Mouse (Mus musculus) CH12.LX (cell line): ENCODE measurements at regions not wholly inside any gene's neighbourhood (a gene's known extent, or its start where the extent isn't known, plus 50 kb on each side); places are given as distances from the start of the nearest gene placed in this dataset.

ENCODE experiments used
- DNase-seq: peaks from one replicate; pipeline ENCODE4 v3.0.0-alpha.2; 2013; ENCODE audit errors: extremely low read depth
- H3K27ac ChIP-seq: 2 replicates; pipeline ENCODE4 v1.5.1; 2012; ENCODE audit warnings: low read depth, mild to moderate bottlenecking, control low read depth, moderate library complexity; ENCODE audit not compliant: insufficient read depth
- H3K27me3 ChIP-seq: replicated peaks from 2 replicates; pipeline ENCODE3; 2012; ENCODE audit warnings: inconsistent platforms
- H3K36me3 ChIP-seq, 2 experiments: replicated peaks in 1 of 2; 2 replicates each; pipeline versions ENCODE3 to v1.6.1; 2012; ENCODE audit warnings: inconsistent platforms in 1 of 2, low read length in 1 of 2, mild to moderate bottlenecking in 1 of 2, mixed read lengths in 1 of 2, moderate library complexity in 1 of 2; ENCODE audit not compliant: control insufficient read depth in 1 of 2, insufficient read depth in 1 of 2
- H3K4me1 ChIP-seq, 2 experiments: 2 replicates each; pipeline ENCODE4 v1.6.1; 2012; ENCODE audit warnings: inconsistent platforms in 1 of 2, moderate library complexity in 1 of 2; ENCODE audit not compliant: insufficient read depth in 2 of 2, control insufficient read depth in 1 of 2
- H3K4me2 ChIP-seq: 2 replicates; pipeline ENCODE4 v1.6.1; 2012; ENCODE audit warnings: low read depth, mild to moderate bottlenecking, control low read depth; ENCODE audit not compliant: poor library complexity, insufficient read depth, severe bottlenecking
- H3K4me3 ChIP-seq, 3 experiments: fragments of 150-350 bp in 1 of 3; sonication (generic) in 1 of 3; replicated peaks in 1 of 3; 2 replicates each; pipeline versions ENCODE3 to v1.5.1; 2011 to 2012; ENCODE audit warnings: low read depth in 2 of 3, low read length in 2 of 3, mild to moderate bottlenecking in 2 of 3, moderate library complexity in 2 of 3, control low read depth in 1 of 3, improper control_type of control experiment in 1 of 3, inconsistent platforms in 1 of 3, mixed read lengths in 1 of 3; ENCODE audit not compliant: poor library complexity in 1 of 3
- H3K79me2 ChIP-seq: replicated peaks from 2 replicates; pipeline ENCODE4 v1.6.1; 2012; ENCODE audit warnings: mild to moderate bottlenecking, moderate library complexity; ENCODE audit not compliant: control insufficient read depth, poor library complexity, insufficient read depth, severe bottlenecking; ENCODE audit errors: extremely low read depth
- H3K9ac ChIP-seq: 2 replicates; pipeline ENCODE4 v1.6.1; 2012; ENCODE audit warnings: low read depth, mild to moderate bottlenecking, control low read depth, moderate library complexity; ENCODE audit not compliant: insufficient read depth
- H3K9me3 ChIP-seq: replicated peaks from 2 replicates; pipeline ENCODE3; 2012; ENCODE audit warnings: low read length, inconsistent platforms, mixed read lengths
- BHLHE40 ChIP-seq: IDR thresholded peaks from 2 replicates; pipeline ENCODE4 v1.6.1; 2011; ENCODE audit warnings: mild to moderate bottlenecking, low read depth, low read length, improper control_type of control experiment
- CHD1 ChIP-seq: IDR thresholded peaks from 2 replicates; pipeline ENCODE4 v1.6.1; 2012; ENCODE audit warnings: low read depth, low read length, improper control_type of control experiment, inconsistent platforms
- E2F4 ChIP-seq: IDR thresholded peaks from 2 replicates; pipeline ENCODE4 v1.6.1; 2011; ENCODE audit warnings: low read depth, low read length, improper control_type of control experiment; ENCODE audit not compliant: insufficient replicate concordance
- ELF1 ChIP-seq: IDR thresholded peaks from 2 replicates; pipeline ENCODE4 v1.6.1; 2014; ENCODE audit warnings: low read depth, mild to moderate bottlenecking, inconsistent platforms, low read length, improper control_type of control experiment
- EP300 ChIP-seq: IDR thresholded peaks from 2 replicates; pipeline ENCODE4 v1.6.1; 2011; ENCODE audit warnings: low read length, improper control_type of control experiment
- ETS1 ChIP-seq: conservative IDR thresholded peaks from 2 replicates; pipeline ENCODE4 v1.6.1; 2012; ENCODE audit warnings: low read depth, mild to moderate bottlenecking, inconsistent platforms, low read length, improper control_type of control experiment, moderate library complexity
- IRF4 ChIP-seq: IDR thresholded peaks from 2 replicates; pipeline ENCODE4 v1.6.1; 2014; ENCODE audit warnings: low read depth, mild to moderate bottlenecking, inconsistent platforms, low read length, improper control_type of control experiment
- JUN ChIP-seq: IDR thresholded peaks from 2 replicates; pipeline ENCODE4 v1.6.1; 2011; ENCODE audit warnings: low read depth, mild to moderate bottlenecking, low read length, improper control_type of control experiment, moderate library complexity; ENCODE audit not compliant: insufficient read depth
- JUND ChIP-seq: conservative IDR thresholded peaks from 2 replicates; pipeline ENCODE4 v1.6.1; 2011; ENCODE audit warnings: low read depth, low read length, improper control_type of control experiment
- MAFK ChIP-seq: IDR thresholded peaks from 2 replicates; pipeline ENCODE4 v1.6.1; 2011; ENCODE audit warnings: low read length, improper control_type of control experiment; ENCODE audit not compliant: insufficient replicate concordance
- MXI1 ChIP-seq: IDR thresholded peaks from 2 replicates; pipeline ENCODE4 v1.6.1; 2011; ENCODE audit warnings: mild to moderate bottlenecking, low read depth, low read length, improper control_type of control experiment
- RAD21 ChIP-seq: IDR thresholded peaks from 2 replicates; pipeline ENCODE4 v1.6.1; 2011; ENCODE audit warnings: low read depth, mild to moderate bottlenecking, low read length, improper control_type of control experiment, moderate library complexity
- RCOR1 ChIP-seq: conservative IDR thresholded peaks from 2 replicates; pipeline ENCODE4 v1.6.1; 2012; ENCODE audit warnings: low read depth, mild to moderate bottlenecking, inconsistent platforms, low read length, improper control_type of control experiment
- TBP ChIP-seq: conservative IDR thresholded peaks from 2 replicates; pipeline ENCODE4 v1.6.1; 2011; ENCODE audit warnings: low read depth, low read length, improper control_type of control experiment
- UBTF ChIP-seq: IDR thresholded peaks from 2 replicates; pipeline ENCODE4 v1.6.1; 2012; ENCODE audit warnings: low read depth, mild to moderate bottlenecking, inconsistent platforms, low read length, improper control_type of control experiment, moderate library complexity
- USF2 ChIP-seq: conservative IDR thresholded peaks from 2 replicates; pipeline ENCODE4 v1.6.1; 2011; ENCODE audit warnings: low read depth, low read length, improper control_type of control experiment
- ZKSCAN1 ChIP-seq: IDR thresholded peaks from 2 replicates; pipeline ENCODE4 v1.6.1; 2012; ENCODE audit warnings: low read depth, inconsistent platforms, low read length, improper control_type of control experiment, borderline replicate concordance
- ZNF384 ChIP-seq: IDR thresholded peaks from 2 replicates; pipeline ENCODE4 v1.6.1; 2012; ENCODE audit warnings: low read depth, low read length, improper control_type of control experiment, inconsistent platforms
- dilution Hi-C: fragments of 300-500 bp; cut with MboI; formaldehyde crosslinking; loops from 2 replicates; pipeline ENCODE4 v1.14.3; 2020; ENCODE audit warnings: low sequenced_read_pairs; ENCODE audit not compliant: extremely low pct_unique_long_range_greater_than_20kb, extremely low pct_ligation_motif_present
- in situ Hi-C: fragments of 300-500 bp; cut with MboI; formaldehyde crosslinking; loops from 3 replicates; pipeline ENCODE4 v1.14.3; 2019; ENCODE audit warnings: low sequenced_read_pairs, low pct_ligation_motif_present, low pct_unique_long_range_greater_than_20kb, mixed read lengths

DNA sequence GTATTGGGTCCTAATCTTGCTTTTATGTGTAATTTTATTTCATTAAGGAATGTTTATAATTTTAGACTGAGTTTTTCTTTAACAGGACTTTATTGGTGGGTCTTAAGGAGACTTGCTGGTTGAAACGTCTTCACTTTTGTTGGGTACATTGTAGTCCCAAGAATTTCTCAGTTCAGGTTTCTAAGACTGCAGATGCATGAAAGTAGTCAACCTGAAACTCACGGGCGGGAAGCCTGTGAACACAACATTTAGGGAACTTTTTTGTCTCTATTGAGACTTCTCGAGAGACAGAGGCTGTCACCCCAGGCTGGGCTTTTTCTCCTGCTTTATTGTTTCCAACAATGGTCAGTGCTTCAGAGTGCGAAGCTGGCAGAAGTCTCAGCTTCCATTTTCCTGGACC, 152.5 kb upstream of the Ankrd55 start:
- no peak overlapping the region for H3K9ac ChIP-seq
- peaks cover 6% of the 10 kb centered on the region for H3K9me3 ChIP-seq
- no peaks in the 10 kb centered on the region for H3K36me3 ChIP-seq
- H3K4me1 ChIP-seq, result peaks cover 9 to 22% of the 10 kb centered on the region in 2 experiments
- H3K4me3 ChIP-seq, result no peak overlapping the region
- in situ Hi-C loops, result no loop called here
- DNase-seq, result peak; percentile 60
- TF ChIP-seq JUND, result peak; percentile 72
- TF ChIP-seq E2F4, result 0 out of 2 replicates have a peak, but pooled peaks have one; percentile 36
- 0 out of 2 replicates have a peak, but pooled peaks have one; percentile 51 for TF ChIP-seq RCOR1
- TF ChIP-seq ZNF384, result 0 out of 2 replicates have a peak, but pooled peaks have one; percentile 35
- TF ChIP-seq JUN, result peak; percentile 68
- TF ChIP-seq ETS1, result peak; percentile 63
- TF ChIP-seq TBP, result no peak
- TF ChIP-seq BHLHE40, result peak; percentile 95
- 0 out of 2 replicates have a peak, but pooled peaks have one; percentile 17 for TF ChIP-seq MAFK
- no peak for TF ChIP-seq ZKSCAN1
- no peak for TF ChIP-seq CHD1
- peak; percentile 90 for TF ChIP-seq EP300
- TF ChIP-seq UBTF, result no peak
- TF ChIP-seq USF2, result no peak
- no peak for TF ChIP-seq ELF1
- peak; percentile 87 for TF ChIP-seq IRF4
- TF ChIP-seq, all 38 proteins: peak for 10
- H3K27ac ChIP-seq, result no peak overlapping the region
- dilution Hi-C loops, result no loop called here
- H3K4me2 ChIP-seq, result no peak overlapping the region
- no peaks in the 10 kb centered on the region for H3K27me3 ChIP-seq
- no peaks in the 10 kb centered on the region for H3K79me2 ChIP-seq

GRCm38 (mm10) chr13:112136850-112137249, 151.4 kb upstream of the Ankrd55 start:
- H3K4me1 ChIP-seq, result peaks cover 9 to 22% of the 10 kb centered on the region in 2 experiments
- no peak overlapping the region for H3K4me3 ChIP-seq
- no peak overlapping the region for H3K4me2 ChIP-seq
- H3K79me2 ChIP-seq, result no peaks in the 10 kb centered on the region
- H3K27ac ChIP-seq, result no peak overlapping the region
- peak; percentile 7 for DNase-seq
- no peaks in the 10 kb centered on the region for H3K36me3 ChIP-seq
- H3K9ac ChIP-seq, result no peak overlapping the region
- dilution Hi-C loops, result no loop called here
- in situ Hi-C loops, result no loop called here
- H3K27me3 ChIP-seq, result no peaks in the 10 kb centered on the region
- H3K9me3 ChIP-seq, result peaks cover 6% of the 10 kb centered on the region
- TF ChIP-seq MXI1 (no peak), RAD21 (no peak), UBTF (no peak)
